Mouse (Mus musculus) limb, embryonic 11.5 days (tissue): ENCODE results near the gene Zfp763. TPM values are rescaled to one million over a fixed set of nuclear protein-coding genes. Genes with fewer than 3 reads are reported as not detected.
A peak's percentile ranks its signal among the peaks of the same experiment; 100 is the strongest.
"Not testable (repeated sequence)": the region's sequence is repeated elsewhere in the genome, so short reads cannot be mapped to it uniquely, and the experiment has no call there.

Experiments used
- ATAC-seq: fragments of 200-750 bp; cut with Nextera tagmentation; 2 replicates; pipeline ENCODE4 v1.8.0; 2017; ENCODE audit warnings: low read depth; ENCODE audit not compliant: insufficient number of reproducible peaks, low FRiP score, low TSS enrichment
- DNase-seq: peaks from one replicate; pipeline ENCODE4 v3.0.0-alpha.2; 2015; ENCODE audit warnings: low spot score
- H3K27ac ChIP-seq: fragments of 300-500 bp; sonication (generic); replicated peaks from 2 replicates; pipeline ENCODE4 v1.5.1; 2014; ENCODE audit warnings: low read depth, mild to moderate bottlenecking, low read length
- H3K27me3 ChIP-seq: fragments of 300-500 bp; sonication (generic); 2 replicates; pipeline ENCODE4 v1.6.1; 2014; ENCODE audit warnings: mild to moderate bottlenecking, low read length, mixed read lengths; ENCODE audit not compliant: control insufficient read depth, insufficient read depth
- H3K36me3 ChIP-seq: fragments of 300-500 bp; sonication (generic); 2 replicates; pipeline ENCODE4 v1.6.1; 2014; ENCODE audit warnings: mild to moderate bottlenecking, low read length, moderate library complexity, mixed read lengths; ENCODE audit not compliant: control insufficient read depth, insufficient read depth
- H3K4me1 ChIP-seq: fragments of 300-500 bp; sonication (generic); 2 replicates; pipeline ENCODE4 v1.6.1; 2014; ENCODE audit warnings: low read length, mixed read lengths; ENCODE audit not compliant: control insufficient read depth, insufficient read depth
- H3K4me2 ChIP-seq: fragments of 300-500 bp; sonication (generic); 2 replicates; pipeline ENCODE4 v1.6.1; 2014; ENCODE audit warnings: low read depth, mild to moderate bottlenecking, moderate library complexity; ENCODE audit not compliant: severe bottlenecking
- H3K4me3 ChIP-seq: fragments of 300-500 bp; sonication (generic); 2 replicates; pipeline ENCODE4 v1.5.1; 2014; ENCODE audit warnings: low read depth, low read length
- H3K9ac ChIP-seq: fragments of 300-500 bp; sonication (generic); 2 replicates; pipeline ENCODE4 v1.6.1; 2014; ENCODE audit warnings: mild to moderate bottlenecking, low read length
- H3K9me3 ChIP-seq: fragments of 300-500 bp; sonication (generic); 2 replicates; pipeline ENCODE4 v1.6.1; 2016; ENCODE audit warnings: low read length; ENCODE audit not compliant: control insufficient read depth
- WGBS: fragments of 180-500 bp; shearing (Covaris S2); extraction: QIAGEN DNeasy Blood & Tissue Kit; methylation state at CpG from one replicate; pipeline ENCODE4 v1.1.7; 2014; 5-methylcytosine and 5-hydroxymethylcytosine counted together
- polyA plus RNA-seq: library from polyadenylated mRNA; unstranded; fragments of >200 nt; fragmentation: Nextera tagmentation; extraction: Ambion mirVana; gene quantifications from 2 replicates; pipeline ENCODE4 v1.2.1, GENCODE M21; 2014

The Zfp763 gene
- 17.0 and 19.1 TPM in 2 replicates for polyA plus RNA-seq

- peak within 1 kb of the TSS; percentile 70; the same call in 1 of the 2 replicates for H3K27ac ChIP-seq
- ATAC-seq: peak; percentile 95
- peak within 1 kb of the TSS; percentile 88 for H3K4me3 ChIP-seq
- no peaks in the 10 kb centered on the region for H3K36me3 ChIP-seq
- peak within 1 kb of the TSS; percentile 92 for H3K9ac ChIP-seq
- peak within 1 kb of the TSS; percentile 44 for H3K4me2 ChIP-seq
- WGBS: 4% methylated on average over 27 of the region's 27 CpGs
- H3K9me3 ChIP-seq: no peaks in the 10 kb centered on the region
- DNase-seq: peak; percentile 88
- H3K4me1 ChIP-seq: no peaks in the 10 kb centered on the region
- H3K27me3 ChIP-seq: no peaks in the 10 kb centered on the region
Measured at GRCm38 (mm10) chr17:33032900-33033891, at the start of gene Zfp763. Zfp763 (minus strand) TSS chr17:33033402.

- Histone ChIP-seq H3K36me3 (no peaks in the 10 kb centered on the region), H3K27me3 (no peaks in the 10 kb centered on the region), H3K9me3 (no peaks in the 10 kb centered on the region), H3K27ac (no peak within 1 kb of the TSS), H3K4me1 (no peaks in the 10 kb centered on the region), H3K4me3 (no peak within 1 kb of the TSS), H3K9ac (no peak within 1 kb of the TSS), H3K4me2 (no peak within 1 kb of the TSS)
- no peak for DNase-seq
- WGBS: 63% methylated on average over 1 of the region's 1 CpGs
- ATAC-seq: no peak
Measured at GRCm38 (mm10) chr17:33067958-33068357, 34.8 kb upstream of the Zfp763 start, which contains the start of gene 4921501E09Rik. 4921501E09Rik (minus strand) TSS chr17:33068058.

- H3K36me3 ChIP-seq: no peaks in the 10 kb centered on the region
- 3% methylated on average over 1 of the region's 1 CpGs for WGBS
- no peaks in the 10 kb centered on the region for H3K27me3 ChIP-seq
- H3K4me2 ChIP-seq: no peak overlapping the region
- H3K4me3 ChIP-seq: no peak overlapping the region
- no peak overlapping the region for H3K27ac ChIP-seq
- no peaks in the 10 kb centered on the region for H3K9me3 ChIP-seq
- ATAC-seq (no peak), DNase-seq (no peak)
- no peaks in the 10 kb centered on the region for H3K4me1 ChIP-seq
- no peak overlapping the region for H3K9ac ChIP-seq
Measured at GRCm38 (mm10) chr17:33063001-33063400, 29.8 kb upstream of the Zfp763 start.

- H3K9me3 ChIP-seq: no peaks in the 10 kb centered on the region
- no peak for ATAC-seq
- 5% methylated on average over 1 of the region's 1 CpGs for WGBS
- H3K36me3 ChIP-seq: no peaks in the 10 kb centered on the region
- H3K4me1 ChIP-seq: no peaks in the 10 kb centered on the region
- no peak overlapping the region for H3K4me3 ChIP-seq
- no peaks in the 10 kb centered on the region for H3K27me3 ChIP-seq
- no peak overlapping the region for H3K4me2 ChIP-seq
- DNase-seq: no peak
- H3K9ac ChIP-seq: no peak overlapping the region
- H3K27ac ChIP-seq: no peak overlapping the region
Measured at GRCm38 (mm10) chr17:33058791-33059190, 25.6 kb upstream of the Zfp763 start.

GRCm38 (mm10) chr17:33032376-33032775 is 826 bp downstream of the Zfp763 start:
- Histone ChIP-seq H3K4me1 (no peaks in the 10 kb centered on the region), H3K27ac (no peak overlapping the region), H3K9me3 (no peaks in the 10 kb centered on the region), H3K4me3 (peak overlapping the region; percentile 88), H3K27me3 (no peaks in the 10 kb centered on the region), H3K9ac (peak overlapping the region; percentile 92), H3K36me3 (no peaks in the 10 kb centered on the region), H3K4me2 (peak overlapping the region; percentile 44)
- ATAC-seq: no peak
- no peak for DNase-seq
- WGBS: 18% methylated on average over 10 of the region's 10 CpGs

- not testable (repeated sequence) for H3K4me1 ChIP-seq
- peaks cover 29% of the 10 kb centered on the region; the same call in 1 of the 2 replicates for H3K9me3 ChIP-seq
Measured at GRCm38 (mm10) chr17:33020434-33020833, 12.8 kb downstream of the Zfp763 start.

GRCm38 (mm10) chr17:33008337-33008736 is 24.9 kb downstream of the Zfp763 start:
- H3K4me2 ChIP-seq: no peak overlapping the region
- H3K4me1 ChIP-seq: no peaks in the 10 kb centered on the region
- H3K27ac ChIP-seq: no peak overlapping the region
- 52% methylated on average over 9 of the region's 9 CpGs for WGBS
- no peak for ATAC-seq
- DNase-seq: no peak
- H3K27me3 ChIP-seq: no peaks in the 10 kb centered on the region
- no peak overlapping the region for H3K9ac ChIP-seq
- no peaks in the 10 kb centered on the region; the same call in 1 of the 2 replicates for H3K9me3 ChIP-seq
- no peak overlapping the region for H3K4me3 ChIP-seq
- peaks cover 15% of the 10 kb centered on the region for H3K36me3 ChIP-seq

More at GRCm38 (mm10) chr17:33020434-33020833, 12.8 kb downstream of the Zfp763 start:
- H3K9ac ChIP-seq, H3K27me3 ChIP-seq, ATAC-seq, DNase-seq, H3K4me2 ChIP-seq, H3K27ac ChIP-seq, H3K4me3 ChIP-seq: not testable (repeated sequence)
- peaks cover 37% of the 10 kb centered on the region for H3K36me3 ChIP-seq

- no peak for ATAC-seq
Measured at GRCm38 (mm10) chr17:32998492-32998891, 34.7 kb downstream of the Zfp763 start.

More at GRCm38 (mm10) chr17:32998492-32998891, 34.7 kb downstream of the Zfp763 start:
- Histone ChIP-seq H3K4me1 (no peaks in the 10 kb centered on the region), H3K27me3 (no peaks in the 10 kb centered on the region), H3K4me3 (no peak overlapping the region), H3K36me3 (peaks cover 12% of the 10 kb centered on the region), H3K27ac (no peak overlapping the region), H3K9ac (no peak overlapping the region), H3K4me2 (no peak overlapping the region), H3K9me3 (peaks cover 3% of the 10 kb centered on the region; the same call in 1 of the 2 replicates)
- DNase-seq: no peak
- WGBS: 86% methylated on average over 2 of the region's 2 CpGs
